Mouse (Mus musculus) B cell, adult 2 months (primary cell): ENCODE data around the gene Creb3l2.

Experiments used
- DNase-seq, 2 experiments: peaks; one replicate each; pipeline ENCODE4 v3.0.0; 2022

Creb3l2 gene

GRCm38 (mm10) chr6:37441251-37442011 is 515 bp downstream of the Creb3l2 start:
- DNase-seq, result peak; percentile 43 to 56

GRCm38 (mm10) chr6:37440491-37441250 is 1.3 kb downstream of the Creb3l2 start:
- peak; percentile 21 to 23 for DNase-seq

- no peak for DNase-seq
Observed at GRCm38 (mm10) chr6:37439676-37440490, 2.1 kb downstream of the Creb3l2 start.

GRCm38 (mm10) chr6:37438510-37438909 is 3.4 kb downstream of the Creb3l2 start:
- DNase-seq, result no peak

GRCm38 (mm10) chr6:37437086-37437485 is 4.9 kb downstream of the Creb3l2 start:
- no peak for DNase-seq

GRCm38 (mm10) chr6:37435391-37435790 is 6.6 kb downstream of the Creb3l2 start:
- no peak for DNase-seq

- no peak for DNase-seq
Observed at GRCm38 (mm10) chr6:37429849-37430470, 12.0 kb downstream of the Creb3l2 start.

- no peak for DNase-seq
Observed at GRCm38 (mm10) chr6:37428947-37429346, 13.0 kb downstream of the Creb3l2 start.

GRCm38 (mm10) chr6:37428044-37428443 is 13.9 kb downstream of the Creb3l2 start:
- peak; percentile 10 to 11 for DNase-seq

- DNase-seq, result no peak
Observed at GRCm38 (mm10) chr6:37426615-37427014, 15.3 kb downstream of the Creb3l2 start.

GRCm38 (mm10) chr6:37425833-37426232 is 16.1 kb downstream of the Creb3l2 start:
- no peak for DNase-seq

- DNase-seq, result no peak
Observed at GRCm38 (mm10) chr6:37425075-37425474, 16.9 kb downstream of the Creb3l2 start.

GRCm38 (mm10) chr6:37424374-37424773 is 17.6 kb downstream of the Creb3l2 start:
- no peak for DNase-seq

- no peak for DNase-seq
Observed at GRCm38 (mm10) chr6:37423386-37423785, 18.6 kb downstream of the Creb3l2 start.

GRCm38 (mm10) chr6:37421124-37421523 is 20.8 kb downstream of the Creb3l2 start:
- DNase-seq, result no peak

- DNase-seq, result peak; percentile 38 to 46
Observed at GRCm38 (mm10) chr6:37419445-37419941, 22.5 kb downstream of the Creb3l2 start.

GRCm38 (mm10) chr6:37418931-37419330 is 23.0 kb downstream of the Creb3l2 start:
- no peak for DNase-seq

- DNase-seq, result no peak
Observed at GRCm38 (mm10) chr6:37416743-37417142, 25.2 kb downstream of the Creb3l2 start.

GRCm38 (mm10) chr6:37415505-37415904 is 26.4 kb downstream of the Creb3l2 start:
- no peak for DNase-seq

GRCm38 (mm10) chr6:37415034-37415433 is 26.9 kb downstream of the Creb3l2 start:
- DNase-seq, result no peak

GRCm38 (mm10) chr6:37414576-37414975 is 27.4 kb downstream of the Creb3l2 start:
- no peak for DNase-seq

GRCm38 (mm10) chr6:37411696-37412095 is 30.2 kb downstream of the Creb3l2 start:
- no peak for DNase-seq

- no peak for DNase-seq
Observed at GRCm38 (mm10) chr6:37409829-37410228, 32.1 kb downstream of the Creb3l2 start.
